Mouse (Mus musculus) adrenal gland, postnatal 36 days (tissue): ENCODE measurements around the gene Ccnq. TPM values are rescaled to one million over a fixed set of nuclear protein-coding genes. Genes with fewer than 3 reads are reported as not detected.
A peak's percentile ranks its signal among the peaks of the same experiment; 100 is the strongest.

ENCODE experiments used
- DNase-seq, 2 experiments: peaks; one replicate each; pipeline ENCODE4 v3.0.0; 2021; ENCODE audit warnings: mixed read lengths in 1 of 2
- long read RNA-seq, 2 experiments: library from polyadenylated mRNA; stranded (forward); transcript quantifications; one replicate each; pipeline ENCODE4 v2.0.0; 2021; ENCODE audit warnings: borderline sequencing depth in 2 of 2
- total RNA-seq, 2 experiments: library from RNA; stranded (reverse); gene quantifications; 2 replicates each; pipeline ENCODE4 v1.2.3; 2021

The Ccnq gene
- 10 to 100 TPM; 43.4 to 69.7 TPM for total RNA-seq
- long read RNA-seq, experiment 1, transcript Ccnq-201 (1 exons, 1,224 nt), result major isoform, 133 of 134 reads
- long read RNA-seq, experiment 1, partial matches to known transcripts, result 0 of 134 reads
- long read RNA-seq, experiment 1, other reads (novel, unspliced or antisense), result 1 of 134 reads
- long read RNA-seq, experiment 2, transcript Ccnq-201 (1 exons, 1,224 nt), result major isoform, 40 of 43 reads
- long read RNA-seq, experiment 2, partial matches to known transcripts, result 0 of 43 reads
- long read RNA-seq, experiment 2, other reads (novel, unspliced or antisense), result 3 of 43 reads

DNA sequence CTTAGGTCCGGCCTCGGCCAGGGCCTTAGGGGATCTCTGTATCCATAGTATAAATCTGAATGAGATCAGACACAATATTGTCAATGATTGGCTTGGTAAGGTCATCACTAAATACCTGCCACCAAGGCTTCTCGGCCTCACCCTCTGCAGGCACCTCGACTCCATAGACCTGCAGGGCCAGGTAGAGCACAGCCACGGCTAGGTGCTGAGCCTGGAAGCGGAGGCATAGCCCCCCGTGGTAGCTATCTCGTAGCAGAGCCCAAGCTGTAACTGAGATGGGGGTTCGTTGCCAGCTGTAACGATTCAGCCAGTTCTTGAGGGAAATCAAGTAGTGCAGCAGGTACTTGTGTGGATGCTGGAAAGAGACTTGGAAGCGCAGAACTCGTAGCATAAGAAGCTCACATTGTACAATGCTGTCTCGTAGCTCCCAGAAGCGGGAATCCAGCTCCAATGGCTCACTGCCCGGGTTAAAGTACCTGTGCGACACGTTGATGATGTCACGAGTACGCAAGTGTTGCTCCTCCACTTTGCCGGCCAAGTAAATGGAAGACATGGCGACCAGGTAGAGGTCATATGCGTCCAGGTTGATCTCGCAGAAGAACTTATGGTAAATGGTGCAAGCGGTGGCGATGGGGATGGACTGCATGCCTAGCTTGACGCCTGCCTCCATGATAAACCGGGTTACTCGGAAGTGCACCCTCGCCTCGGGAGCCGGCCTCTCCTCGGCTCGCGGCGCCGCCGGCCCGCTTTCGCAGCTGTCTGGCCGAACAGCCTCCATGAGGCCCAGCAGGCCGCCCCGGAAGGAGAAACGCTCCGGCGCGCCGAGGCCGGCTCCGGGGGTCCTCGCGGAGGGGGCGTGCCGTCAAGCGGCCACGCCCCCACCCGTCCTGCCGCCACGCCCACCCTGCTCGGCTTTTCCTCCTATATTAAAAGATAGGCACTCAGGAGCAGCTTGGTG, at the start of gene Ccnq:
Gene Ccnq, minus strand, starts transcription at position 845 of the 958 bp plus-strand sequence.
- DNase-seq, result peak; percentile 87 to 91

DNA sequence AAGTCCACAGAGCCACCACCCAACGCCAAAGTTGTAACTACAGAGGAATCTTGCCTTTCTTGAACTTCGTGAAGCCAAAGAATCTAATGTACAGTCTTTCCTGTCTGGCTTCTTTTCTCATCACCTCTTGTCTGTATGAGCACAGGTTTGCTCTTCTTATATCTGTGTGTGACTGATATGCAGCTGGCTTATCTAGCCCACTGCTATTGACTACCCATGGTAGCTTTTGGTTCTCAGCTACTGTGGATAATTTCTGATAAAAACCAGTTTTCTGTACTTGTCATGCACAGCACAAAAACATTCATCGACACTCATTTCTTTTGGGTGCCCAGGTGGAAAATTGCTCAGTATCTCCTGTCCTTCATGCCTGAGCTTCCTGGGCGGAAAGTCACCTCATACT, 49.6 kb upstream of the Ccnq start:
- no peak for DNase-seq

DNA sequence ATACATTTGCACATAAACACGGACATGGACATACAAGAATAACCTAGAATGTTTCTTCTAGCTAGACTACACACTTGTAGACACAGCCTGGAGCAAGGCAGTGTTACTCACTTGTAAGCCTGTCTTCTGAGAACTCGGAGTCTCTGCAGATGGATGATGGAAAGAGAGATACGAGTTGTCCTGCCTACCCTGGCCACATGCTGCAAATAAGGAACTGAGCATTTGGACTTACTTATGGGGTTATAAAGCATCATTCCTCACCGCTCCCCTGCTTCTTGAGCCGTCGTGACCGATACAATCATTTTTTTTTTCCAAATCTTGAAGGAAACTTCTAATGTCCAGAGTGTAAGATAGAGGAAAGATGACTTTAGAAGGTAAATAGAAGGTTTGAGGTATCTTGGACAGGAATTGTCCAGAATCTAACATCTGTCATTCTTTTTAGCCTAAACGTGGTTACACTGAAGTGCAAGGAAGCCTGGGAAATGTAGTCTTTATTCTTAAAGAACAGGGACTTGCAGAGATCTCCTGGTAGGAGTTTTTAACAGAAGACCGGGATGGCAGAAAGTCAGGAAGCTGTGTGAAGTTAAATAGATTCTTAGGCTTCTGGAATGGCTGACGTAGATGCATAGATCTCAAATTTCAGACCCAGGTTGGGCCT, 44.7 kb upstream of the Ccnq start:
- no peak for DNase-seq

DNA sequence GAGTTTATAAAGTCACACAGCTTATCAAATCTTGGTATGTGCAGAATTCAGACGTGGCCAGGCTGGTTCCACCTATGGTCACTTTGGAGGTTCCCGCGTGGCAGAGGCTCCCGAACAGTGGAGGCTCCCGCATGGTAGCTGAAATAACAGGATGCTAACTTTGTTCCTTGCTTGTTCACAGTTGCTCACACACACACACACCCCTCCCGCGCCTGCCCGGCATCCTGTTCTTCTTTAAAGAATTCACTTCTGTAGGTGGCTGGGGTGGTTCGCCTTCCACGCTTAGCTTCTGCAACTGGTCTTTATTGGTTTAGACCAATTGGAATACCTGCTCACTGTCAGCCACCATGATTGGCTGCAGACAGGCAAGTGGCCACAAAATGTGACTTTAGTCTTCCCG, 41.6 kb upstream of the Ccnq start:
- DNase-seq, result no peak

DNA sequence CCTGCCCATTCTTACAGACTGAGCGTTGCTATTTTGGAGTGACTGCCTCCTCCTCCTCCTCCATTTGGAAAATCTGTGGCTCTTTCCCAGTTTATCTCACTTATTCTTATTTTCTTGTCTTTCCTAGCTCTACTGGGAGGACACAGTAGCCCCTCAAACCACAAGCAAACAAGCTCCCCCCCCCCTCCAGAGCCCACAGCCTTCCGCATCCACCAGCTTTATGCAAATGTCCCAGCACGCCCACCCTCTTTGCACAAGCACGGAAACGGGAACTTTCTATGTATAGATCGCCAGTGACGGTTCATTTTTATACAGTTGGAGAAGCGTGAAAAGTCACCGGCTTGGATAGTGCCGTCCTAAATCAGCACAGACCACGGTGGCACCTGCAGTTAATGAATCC, 40.9 kb upstream of the Ccnq start:
- no peak for DNase-seq

DNA sequence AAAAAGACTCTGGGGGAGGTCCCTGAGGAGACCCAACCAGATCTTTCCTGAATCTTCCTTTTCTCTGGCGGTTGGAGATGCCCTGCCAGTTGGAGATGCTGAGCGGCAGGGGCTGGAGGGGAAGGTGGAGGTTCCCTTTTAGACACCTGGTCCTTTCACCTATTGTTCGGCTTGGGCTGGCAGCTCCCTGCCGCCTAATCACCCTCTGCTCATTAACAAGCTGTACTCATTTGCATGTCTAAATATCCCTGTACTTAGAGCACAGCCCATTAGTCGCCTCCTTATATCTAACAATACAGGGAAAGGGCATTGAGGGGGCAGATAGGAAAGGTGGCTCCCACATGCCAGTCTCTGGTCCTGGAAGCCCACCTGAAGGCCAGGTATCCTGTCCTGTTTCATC, 40.5 kb upstream of the Ccnq start:
- no peak for DNase-seq

DNA sequence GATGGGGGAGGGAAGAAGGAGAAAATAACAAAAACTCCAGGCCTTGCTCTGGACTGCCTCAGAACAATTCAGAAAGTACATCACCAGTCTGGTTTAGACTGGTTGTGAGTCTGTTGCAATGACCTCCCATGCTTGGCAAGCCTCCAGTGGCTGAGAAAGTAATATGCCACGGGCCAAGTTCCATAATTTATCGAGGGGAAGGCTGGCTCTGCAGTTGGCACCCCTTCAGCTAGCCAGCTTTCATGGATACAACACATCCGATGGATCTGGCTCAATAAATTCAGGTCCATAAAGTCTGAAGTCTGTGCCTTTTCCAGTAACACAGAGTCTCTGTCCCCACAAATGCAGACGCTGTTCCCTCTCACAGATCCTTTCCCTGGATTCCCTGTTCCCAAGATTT, 40.1 kb upstream of the Ccnq start:
- DNase-seq, result peak; percentile 91 to 95

DNA sequence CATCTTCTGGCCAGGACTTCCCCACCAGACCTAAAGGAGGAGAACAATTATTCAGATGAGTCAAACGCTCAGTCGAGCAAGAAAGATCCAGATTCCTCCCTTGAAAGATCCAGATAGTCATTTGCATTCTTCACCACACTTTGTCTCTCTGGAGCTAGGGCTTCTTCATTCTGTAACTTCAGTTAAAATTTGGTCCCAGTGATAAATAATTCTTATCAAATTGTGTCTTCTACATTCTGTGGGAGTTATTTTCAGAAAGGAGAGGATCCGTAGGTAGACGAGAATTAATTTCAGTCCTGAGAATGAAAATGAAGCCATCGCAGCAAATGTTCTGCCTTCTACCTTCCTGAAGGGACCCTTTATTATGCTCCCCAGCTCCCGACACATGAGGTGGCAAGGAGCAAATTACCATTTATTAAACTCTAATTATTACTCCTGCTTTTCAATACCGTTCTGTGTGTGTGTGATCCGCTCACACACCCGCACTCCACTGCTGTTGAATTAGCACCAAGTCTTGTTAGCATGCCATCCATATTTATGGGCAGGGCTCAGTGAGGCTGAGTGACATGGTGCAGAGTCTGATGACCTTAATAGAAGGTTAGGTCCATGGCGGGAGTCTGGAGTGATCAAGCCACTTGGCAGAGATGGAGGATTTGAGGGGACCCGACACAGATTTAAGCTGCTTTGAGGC, 38.0 kb upstream of the Ccnq start:
- DNase-seq, result no peak

DNA sequence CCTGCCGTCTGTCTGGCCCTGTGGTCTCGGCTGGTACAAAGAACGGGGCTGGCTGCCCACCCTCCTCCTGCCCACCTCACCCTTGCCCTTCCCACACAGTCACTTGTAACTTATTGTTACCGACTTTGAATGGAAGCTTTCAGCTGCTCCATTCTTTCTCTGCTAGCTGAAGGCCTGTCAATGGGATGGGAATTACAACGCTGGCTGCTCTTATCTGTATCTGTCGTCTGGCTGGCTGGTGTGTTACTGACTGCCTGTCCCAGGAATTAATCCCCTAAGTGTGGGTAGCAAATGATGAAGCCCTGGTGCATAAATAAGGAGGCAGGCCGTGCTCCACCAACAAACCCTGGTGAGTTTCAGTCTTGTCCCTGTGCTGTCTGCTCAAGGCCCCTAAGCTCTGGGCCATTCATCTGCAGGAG, 34.5 kb upstream of the Ccnq start:
- DNase-seq, result no peak

DNA sequence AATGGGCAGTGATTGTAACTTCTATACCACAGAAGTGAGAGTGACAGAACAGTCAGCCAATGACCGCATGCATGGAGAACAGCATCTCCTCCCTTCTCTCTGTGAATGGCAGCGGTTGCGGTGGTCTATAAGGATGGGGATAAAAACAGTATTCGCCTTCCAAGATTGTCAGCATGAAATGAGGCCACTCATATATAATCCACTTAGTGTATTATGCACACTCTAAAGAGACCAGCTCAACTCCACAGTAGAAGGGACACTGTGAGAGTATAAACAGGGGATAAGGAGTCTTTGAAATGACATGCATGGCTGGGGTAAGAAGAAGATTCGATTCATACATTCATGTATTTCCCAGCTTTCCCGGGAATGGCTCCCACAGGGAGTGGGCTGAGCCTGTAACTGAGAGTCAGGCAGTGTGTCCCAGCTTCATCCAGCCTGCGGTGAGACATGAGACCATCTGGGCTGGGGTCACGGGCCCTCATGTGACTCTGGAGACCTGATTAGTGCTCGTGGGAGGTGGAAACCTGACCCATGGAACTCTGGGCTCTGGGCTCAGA, 31.3 kb upstream of the Ccnq start:
- no peak for DNase-seq

DNA sequence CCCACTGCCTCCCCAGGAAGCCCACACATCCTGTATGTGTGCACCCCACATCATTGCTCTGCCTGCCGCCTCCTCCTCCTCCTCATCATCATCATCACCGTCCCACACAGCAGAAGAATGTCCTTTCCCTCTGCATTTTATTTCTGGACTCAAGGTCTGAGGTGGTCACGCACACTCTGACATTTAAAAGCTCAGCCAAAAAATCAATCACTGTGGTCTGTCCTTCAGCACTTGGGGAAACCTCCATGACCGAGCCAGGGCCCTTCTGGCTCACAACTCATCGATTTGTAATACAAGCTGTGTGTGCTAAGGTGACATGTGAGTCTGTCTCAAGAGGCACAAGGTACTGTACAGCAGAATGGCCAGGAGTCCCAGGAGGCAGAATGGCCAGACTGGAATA, 30.8 kb upstream of the Ccnq start:
- DNase-seq, result peak; percentile 69 to 82

DNA sequence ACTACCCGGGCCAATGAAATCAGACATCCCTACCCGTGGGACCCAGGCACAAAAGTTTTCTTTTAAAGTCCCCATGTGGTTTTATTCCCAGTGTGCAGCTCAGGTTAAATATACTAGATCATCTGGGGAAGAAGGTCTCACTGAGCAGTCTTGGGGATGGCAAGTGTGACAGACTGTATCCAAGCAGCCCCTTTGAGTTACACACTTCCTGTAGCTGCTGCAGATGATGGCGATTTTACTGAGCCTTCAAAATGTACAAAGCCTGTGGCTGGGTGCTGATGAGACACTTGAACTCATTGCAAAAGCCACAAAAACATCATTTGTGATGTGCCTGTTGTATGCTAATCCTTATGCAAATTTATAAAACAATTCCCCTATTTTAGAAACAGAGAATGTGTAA, 29.0 kb upstream of the Ccnq start:
- DNase-seq, result no peak

DNA sequence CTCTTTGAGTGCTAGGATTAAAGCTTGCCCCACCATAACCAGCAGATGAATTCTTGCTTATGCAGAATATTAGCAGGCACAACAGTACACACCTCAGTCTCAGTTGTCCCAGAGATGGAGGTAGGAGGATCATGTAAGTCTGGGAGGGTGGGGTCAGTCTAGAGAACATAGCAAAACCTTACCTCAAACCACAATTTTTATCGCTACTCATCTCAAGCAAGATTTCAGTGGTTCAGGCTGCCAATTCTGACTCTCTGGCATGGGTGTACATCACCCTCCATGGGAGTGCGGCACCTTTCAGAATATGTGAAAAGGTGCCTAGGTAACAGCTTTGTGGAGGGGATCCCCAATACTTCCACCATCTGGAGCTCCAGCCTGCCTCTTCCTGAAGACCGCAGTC, 28.5 kb upstream of the Ccnq start:
- DNase-seq, result no peak

DNA sequence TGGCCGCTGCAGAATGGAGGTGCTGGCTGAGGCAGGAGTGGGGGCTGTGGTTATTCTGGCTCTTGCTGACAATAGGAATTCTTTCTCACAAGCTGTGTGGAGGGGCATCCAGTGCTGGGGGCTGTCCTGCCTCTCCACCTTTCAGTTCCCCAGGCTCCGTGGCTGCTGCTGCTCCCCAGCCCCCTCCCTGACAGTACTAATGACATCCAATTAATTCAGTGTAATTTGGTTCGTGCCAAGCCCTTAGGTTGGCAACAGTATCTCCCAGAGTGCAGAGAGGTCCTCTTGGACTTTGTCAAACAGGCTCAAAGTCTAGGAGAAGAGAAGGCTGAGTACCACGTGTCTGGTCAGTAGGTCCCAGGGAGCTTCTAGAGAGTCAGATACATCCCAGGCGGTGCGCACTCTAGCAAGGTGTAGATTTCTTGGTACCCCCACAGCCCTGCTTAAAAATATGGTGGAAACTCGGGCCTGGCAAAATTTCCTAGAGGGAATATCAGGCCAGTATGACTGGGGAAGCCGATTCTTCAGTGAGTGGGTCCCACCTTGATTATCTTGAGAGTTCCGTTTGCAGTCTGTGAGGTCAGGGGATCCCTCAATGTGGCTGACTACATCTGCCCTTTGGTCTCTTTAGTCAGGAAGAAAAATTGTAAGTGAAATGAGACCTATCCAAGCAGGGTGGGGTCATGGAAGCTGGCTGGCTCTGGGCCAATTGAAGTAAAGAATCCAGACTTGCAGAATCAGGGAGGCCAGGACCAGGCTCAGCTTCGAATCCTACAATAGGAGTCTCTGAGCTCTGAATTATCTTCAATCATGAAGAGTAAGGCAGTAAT, 26.5 kb upstream of the Ccnq start:
- DNase-seq, result no peak

DNA sequence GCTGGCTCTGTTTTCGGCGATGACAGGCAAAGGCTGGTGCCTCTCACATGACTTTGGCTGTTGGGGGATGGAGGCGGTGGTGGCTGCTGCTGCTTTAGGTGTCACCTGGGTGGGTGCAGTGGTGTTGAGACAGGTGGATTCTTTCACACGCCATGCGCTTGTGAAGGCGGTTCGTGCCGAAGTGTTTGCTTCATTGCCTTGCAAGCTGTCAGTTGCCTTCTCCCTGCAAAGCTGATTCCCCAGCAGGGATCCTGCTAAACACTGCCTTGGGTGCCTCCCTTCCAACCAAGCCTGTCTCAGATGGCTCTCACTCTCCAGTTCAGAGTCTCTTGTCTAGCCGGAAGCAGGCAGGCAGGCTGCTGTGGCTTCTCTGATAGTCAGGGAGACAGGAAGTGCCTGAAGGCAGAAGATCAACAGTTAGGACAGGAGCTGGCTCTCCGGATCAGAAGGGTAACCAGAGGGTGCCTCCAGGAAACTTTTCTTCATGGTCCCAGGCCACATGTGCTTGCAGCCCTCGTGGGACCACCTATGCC, 20.3 kb upstream of the Ccnq start:
- no peak for DNase-seq

DNA sequence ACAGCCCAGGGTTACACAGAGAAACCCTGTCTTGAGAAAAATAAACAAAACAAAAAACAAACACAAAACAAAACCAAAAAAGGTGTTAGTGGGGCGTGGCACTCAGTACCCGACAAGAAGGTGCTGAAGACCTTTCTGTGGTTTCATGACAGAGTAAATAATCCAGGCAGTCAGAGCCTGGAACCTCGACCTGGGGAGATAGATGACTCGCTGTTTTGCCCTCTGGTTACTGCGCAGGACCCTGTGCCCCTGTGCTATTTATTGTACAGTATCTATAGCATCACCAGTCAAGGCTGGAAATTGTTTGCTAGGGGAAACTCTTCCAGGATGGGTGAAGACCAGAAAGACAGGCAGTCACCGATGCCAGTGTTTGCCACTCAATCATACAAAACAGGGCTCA, 18.9 kb upstream of the Ccnq start:
- no peak for DNase-seq

DNA sequence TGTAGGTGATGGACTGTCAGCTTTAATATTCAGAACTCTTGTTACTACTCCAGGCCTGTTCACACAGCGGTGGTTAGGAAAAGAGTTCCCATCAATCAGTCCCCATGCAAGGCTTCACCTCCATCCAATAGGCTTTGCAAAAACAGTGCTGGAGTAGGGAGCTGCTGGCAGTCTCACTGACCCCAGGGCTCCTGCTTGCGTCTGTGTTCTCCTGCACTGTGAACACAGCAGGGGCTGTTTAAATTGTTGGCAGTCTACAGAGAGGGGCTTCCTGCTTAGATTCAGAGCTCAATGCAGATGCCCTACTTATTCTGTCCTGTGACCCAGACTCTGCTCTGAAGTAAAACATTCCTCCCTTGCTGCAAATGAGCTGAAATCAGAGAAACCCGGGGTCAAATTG, 17.2 kb upstream of the Ccnq start:
- DNase-seq, result no peak

DNA sequence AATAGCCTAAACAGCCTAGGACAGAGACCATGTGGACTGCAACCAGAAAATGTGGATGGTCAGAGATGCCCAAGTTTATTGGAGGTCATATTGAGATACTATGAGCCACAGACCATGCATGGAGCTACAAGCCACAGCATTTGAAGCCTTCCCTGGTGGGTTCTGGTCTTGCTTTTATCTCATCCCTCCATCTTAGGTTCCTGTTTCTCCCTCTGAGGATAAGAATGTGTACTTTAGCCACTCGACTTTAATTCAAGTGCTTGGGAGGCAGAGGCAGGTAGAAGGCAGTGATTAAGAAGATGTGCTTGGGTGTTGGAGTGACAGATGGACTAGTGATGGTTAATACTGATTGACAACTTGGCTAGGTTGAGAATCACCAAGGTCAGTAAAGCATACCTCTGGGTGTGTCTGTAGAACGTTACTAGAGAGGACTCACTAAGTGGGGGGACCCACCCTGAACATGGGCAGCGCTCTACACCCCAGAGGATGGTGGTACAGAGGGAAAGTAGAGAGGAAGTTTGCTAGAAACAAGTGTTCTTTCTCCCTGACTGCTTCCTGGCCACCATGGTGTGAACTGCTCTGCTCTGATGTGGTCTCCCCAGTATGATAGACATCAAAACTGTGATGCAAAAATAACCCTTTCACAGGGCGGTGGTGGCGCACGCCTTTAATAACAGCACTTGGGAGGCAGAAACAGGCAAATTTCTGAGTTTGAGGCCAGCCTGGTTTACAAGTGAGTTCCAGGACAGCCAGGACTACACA, 14.7 kb upstream of the Ccnq start:
- DNase-seq, result no peak

DNA sequence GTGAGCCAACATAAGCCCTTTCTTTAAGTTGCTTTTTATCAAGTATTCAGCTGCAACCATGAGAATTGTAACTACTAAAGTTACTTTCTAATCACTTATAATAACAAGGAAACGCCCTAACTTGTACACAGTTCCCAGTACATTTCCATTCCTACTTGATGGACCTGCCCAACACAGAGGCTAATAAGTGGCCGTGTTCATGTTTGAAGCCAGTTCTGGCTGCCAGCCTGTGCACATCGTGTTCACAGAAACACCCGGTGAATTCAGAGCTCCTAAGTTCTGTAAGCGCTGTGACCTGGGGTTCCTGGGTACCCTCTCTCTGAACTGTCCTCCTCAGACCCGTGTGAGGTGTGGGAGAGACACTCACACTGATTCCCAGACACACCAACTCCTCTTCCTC, 13.3 kb upstream of the Ccnq start:
- no peak for DNase-seq

DNA sequence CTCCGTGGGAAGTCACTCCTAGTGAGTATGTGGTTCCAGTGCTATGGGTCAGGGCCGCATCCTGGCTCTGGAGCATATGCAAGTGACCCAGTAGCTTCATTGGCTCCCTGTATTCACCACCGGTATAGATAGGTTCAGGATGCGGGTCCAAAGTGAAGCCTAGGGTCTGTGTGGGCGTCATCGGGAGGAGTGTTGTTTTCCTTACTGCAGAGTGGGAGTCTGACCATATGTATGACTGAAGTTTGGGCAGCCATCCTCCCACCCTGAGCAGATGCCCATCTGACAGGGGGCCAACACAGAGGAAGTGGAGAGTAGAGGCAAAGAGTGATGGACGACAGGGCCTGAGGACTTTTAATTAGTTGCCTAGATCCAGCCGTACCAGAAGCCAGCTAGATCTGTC, 12.8 kb upstream of the Ccnq start:
- DNase-seq, result no peak
